Mouse (Mus musculus): ENCODE data around the gene Gm20388. TPM values are rescaled to one million over a fixed set of nuclear protein-coding genes. Genes with fewer than 3 reads are reported as not detected.

The Gm20388 gene
- polyA plus RNA-seq, 1 experiment from 2014 or later, result not detected

GRCm38 (mm10) chr8:123404521-123404920 lies 3493.9 kb downstream of the Gm20388 start:
- H3K36me3 ChIP-seq (ENCODE audit: control insufficient read depth, insufficient read depth, low read length), result peaks cover 39% of the 10 kb centered on the region
- WGBS, result 44% methylated on average over 8 of the region's 8 CpGs
- H3K9ac ChIP-seq (ENCODE audit: low read length), result no peak overlapping the region
- H3K9me3 ChIP-seq (ENCODE audit: control insufficient read depth, low read length), result no peaks in the 10 kb centered on the region
- ATAC-seq (ENCODE audit: insufficient number of reproducible peaks, insufficient read depth, low FRiP score, low read depth), result no peak
- no peak overlapping the region for H3K4me2 ChIP-seq (ENCODE audit: low read length)
- no peak overlapping the region for H3K27ac ChIP-seq (replicated peaks in 1 of 2; ENCODE audit: control insufficient read depth in 1 of 2, insufficient read depth in 1 of 2, low read depth in 2 of 2, low read length in 2 of 2)
- peaks cover 7 to 16% of the 10 kb centered on the region in 2 experiments for H3K4me1 ChIP-seq (ENCODE audit: control insufficient read depth in 2 of 2, insufficient read depth in 2 of 2, low read length in 2 of 2)
- H3K27me3 ChIP-seq (ENCODE audit: control insufficient read depth, insufficient read depth, low read length), result peaks cover 6% of the 10 kb centered on the region
- no peak overlapping the region for H3K4me3 ChIP-seq (ENCODE audit: control insufficient read depth in 1 of 2, insufficient read depth in 1 of 2, low read depth in 1 of 2, low read length in 2 of 2)

- 11% methylated on average over 4 of the region's 4 CpGs for WGBS
- Histone ChIP-seq H3K4me3 (ENCODE audit: control insufficient read depth in 1 of 2, insufficient read depth in 1 of 2, low read depth in 1 of 2, low read length in 2 of 2) (no peak within 1 kb of the TSS), H3K36me3 (ENCODE audit: control insufficient read depth, insufficient read depth, low read length) (peaks cover 17% of the 10 kb centered on the region), H3K27ac (replicated peaks in 1 of 2; ENCODE audit: control insufficient read depth in 1 of 2, insufficient read depth in 1 of 2, low read depth in 2 of 2, low read length in 2 of 2) (no peak within 1 kb of the TSS), H3K4me2 (ENCODE audit: low read length) (no peak within 1 kb of the TSS), H3K27me3 (ENCODE audit: control insufficient read depth, insufficient read depth, low read length) (peaks cover 26% of the 10 kb centered on the region), H3K9ac (ENCODE audit: low read length) (no peak within 1 kb of the TSS), H3K9me3 (ENCODE audit: control insufficient read depth, low read length) (no peaks in the 10 kb centered on the region), H3K4me1 (ENCODE audit: control insufficient read depth in 2 of 2, insufficient read depth in 2 of 2, low read length in 2 of 2) (peaks cover 29 to 30% of the 10 kb centered on the region in 2 experiments)
- no peak for ATAC-seq (ENCODE audit: insufficient number of reproducible peaks, insufficient read depth, low FRiP score, low read depth)
Measured at GRCm38 (mm10) chr8:123406786-123407185, 3496.1 kb downstream of the Gm20388 start, which contains the start of gene Mc1r. Gene Mc1r (plus strand): TSS chr8:123407107.

- no peak for ATAC-seq (ENCODE audit: insufficient number of reproducible peaks, insufficient read depth, low FRiP score, low read depth)
- no peak overlapping the region for H3K4me2 ChIP-seq (ENCODE audit: low read length)
- H3K27ac ChIP-seq (replicated peaks in 1 of 2; ENCODE audit: control insufficient read depth in 1 of 2, insufficient read depth in 1 of 2, low read depth in 2 of 2, low read length in 2 of 2), result no peak overlapping the region
- 82% methylated on average over 13 of the region's 13 CpGs for WGBS
- H3K27me3 ChIP-seq (ENCODE audit: control insufficient read depth, insufficient read depth, low read length), result peaks cover 34% of the 10 kb centered on the region
- peaks cover 30% of the 10 kb centered on the region in 2 experiments for H3K4me1 ChIP-seq (ENCODE audit: control insufficient read depth in 2 of 2, insufficient read depth in 2 of 2, low read length in 2 of 2)
- no peak overlapping the region for H3K9ac ChIP-seq (ENCODE audit: low read length)
- H3K9me3 ChIP-seq (ENCODE audit: control insufficient read depth, low read length), result no peaks in the 10 kb centered on the region
- H3K36me3 ChIP-seq (ENCODE audit: control insufficient read depth, insufficient read depth, low read length), result peaks cover 9% of the 10 kb centered on the region
- no peak overlapping the region for H3K4me3 ChIP-seq (ENCODE audit: control insufficient read depth in 1 of 2, insufficient read depth in 1 of 2, low read depth in 1 of 2, low read length in 2 of 2)
Measured at GRCm38 (mm10) chr8:123407612-123408011, 3497.0 kb downstream of the Gm20388 start.

GRCm38 (mm10) chr8:123408586-123409544 lies 3498.2 kb downstream of the Gm20388 start:
- Histone ChIP-seq H3K4me2 (ENCODE audit: low read length) (no peak overlapping the region), H3K27ac (replicated peaks in 1 of 2; ENCODE audit: control insufficient read depth in 1 of 2, insufficient read depth in 1 of 2, low read depth in 2 of 2, low read length in 2 of 2) (no peak overlapping the region), H3K27me3 (ENCODE audit: control insufficient read depth, insufficient read depth, low read length) (peaks cover 46% of the 10 kb centered on the region), H3K4me1 (ENCODE audit: control insufficient read depth in 2 of 2, insufficient read depth in 2 of 2, low read length in 2 of 2) (peaks cover 30% of the 10 kb centered on the region in 2 experiments), H3K4me3 (ENCODE audit: control insufficient read depth in 1 of 2, insufficient read depth in 1 of 2, low read depth in 1 of 2, low read length in 2 of 2) (no peak overlapping the region), H3K36me3 (ENCODE audit: control insufficient read depth, insufficient read depth, low read length) (no peaks in the 10 kb centered on the region), H3K9ac (ENCODE audit: low read length) (no peak overlapping the region), H3K9me3 (ENCODE audit: control insufficient read depth, low read length) (no peaks in the 10 kb centered on the region)
- ATAC-seq (ENCODE audit: insufficient number of reproducible peaks, insufficient read depth, low FRiP score, low read depth), result no peak
- WGBS, result 57% methylated on average over 9 of the region's 9 CpGs

GRCm38 (mm10) chr8:123410049-123410587 lies 3499.5 kb downstream of the Gm20388 start:
- Histone ChIP-seq H3K27me3 (ENCODE audit: control insufficient read depth, insufficient read depth, low read length) (peaks cover 52% of the 10 kb centered on the region), H3K36me3 (ENCODE audit: control insufficient read depth, insufficient read depth, low read length) (no peaks in the 10 kb centered on the region), H3K9me3 (ENCODE audit: control insufficient read depth, low read length) (no peaks in the 10 kb centered on the region), H3K4me2 (ENCODE audit: low read length) (peak overlapping the region; percentile 11; the same call in 1 of the 2 replicates), H3K4me3 (ENCODE audit: control insufficient read depth in 1 of 2, insufficient read depth in 1 of 2, low read depth in 1 of 2, low read length in 2 of 2) (no peak overlapping the region), H3K27ac (replicated peaks in 1 of 2; ENCODE audit: control insufficient read depth in 1 of 2, insufficient read depth in 1 of 2, low read depth in 2 of 2, low read length in 2 of 2) (no peak overlapping the region), H3K4me1 (ENCODE audit: control insufficient read depth in 2 of 2, insufficient read depth in 2 of 2, low read length in 2 of 2) (peaks cover 30% of the 10 kb centered on the region in 2 experiments), H3K9ac (ENCODE audit: low read length) (no peak overlapping the region)
- WGBS, result 55% methylated on average over 8 of the region's 8 CpGs
- ATAC-seq (ENCODE audit: insufficient number of reproducible peaks, insufficient read depth, low FRiP score, low read depth), result peak; percentile 41; the same call in 1 of the 2 replicates

- ATAC-seq (ENCODE audit: insufficient number of reproducible peaks, insufficient read depth, low FRiP score, low read depth), result no peak
- WGBS, result 16% methylated on average over 11 of the region's 11 CpGs
- Histone ChIP-seq H3K4me1 (ENCODE audit: control insufficient read depth in 2 of 2, insufficient read depth in 2 of 2, low read length in 2 of 2) (peaks cover 30% of the 10 kb centered on the region in 2 experiments), H3K27me3 (ENCODE audit: control insufficient read depth, insufficient read depth, low read length) (peaks cover 52% of the 10 kb centered on the region), H3K9ac (ENCODE audit: low read length) (no peak overlapping the region), H3K9me3 (ENCODE audit: control insufficient read depth, low read length) (no peaks in the 10 kb centered on the region), H3K4me3 (ENCODE audit: control insufficient read depth in 1 of 2, insufficient read depth in 1 of 2, low read depth in 1 of 2, low read length in 2 of 2) (peak overlapping the region; percentile 33; a peak in 3 of 4 replicates), H3K27ac (replicated peaks in 1 of 2; ENCODE audit: control insufficient read depth in 1 of 2, insufficient read depth in 1 of 2, low read depth in 2 of 2, low read length in 2 of 2) (no peak overlapping the region), H3K4me2 (ENCODE audit: low read length) (peak overlapping the region; percentile 56), H3K36me3 (ENCODE audit: control insufficient read depth, insufficient read depth, low read length) (no peaks in the 10 kb centered on the region)
Measured at GRCm38 (mm10) chr8:123410788-123411187, 3500.1 kb downstream of the Gm20388 start.

- Histone ChIP-seq H3K4me2 (ENCODE audit: low read length) (peak within 1 kb of the TSS; percentile 56), H3K27ac (replicated peaks in 1 of 2; ENCODE audit: control insufficient read depth in 1 of 2, insufficient read depth in 1 of 2, low read depth in 2 of 2, low read length in 2 of 2) (no peak within 1 kb of the TSS), H3K9me3 (ENCODE audit: control insufficient read depth, low read length) (no peaks in the 10 kb centered on the region), H3K4me3 (ENCODE audit: control insufficient read depth in 1 of 2, insufficient read depth in 1 of 2, low read depth in 1 of 2, low read length in 2 of 2) (peak within 1 kb of the TSS; percentile 33), H3K4me1 (ENCODE audit: control insufficient read depth in 2 of 2, insufficient read depth in 2 of 2, low read length in 2 of 2) (peaks cover 30% of the 10 kb centered on the region in 2 experiments), H3K9ac (ENCODE audit: low read length) (no peak within 1 kb of the TSS), H3K27me3 (ENCODE audit: control insufficient read depth, insufficient read depth, low read length) (peaks cover 52% of the 10 kb centered on the region), H3K36me3 (ENCODE audit: control insufficient read depth, insufficient read depth, low read length) (no peaks in the 10 kb centered on the region)
- 2% methylated on average over 29 of the region's 29 CpGs for WGBS
- peak; percentile 31; the same call in 1 of the 2 replicates for ATAC-seq (ENCODE audit: insufficient number of reproducible peaks, insufficient read depth, low FRiP score, low read depth)
Measured at GRCm38 (mm10) chr8:123411246-123411645, 3500.6 kb downstream of the Gm20388 start, which contains the start of gene Tubb3. Gene Tubb3 (plus strand): TSS chr8:123411424.

All from heart, embryonic 14.5 days (tissue).